Mouse (Mus musculus): ENCODE measurements around the gene Dnah14.

The Dnah14 gene

GRCm38 (mm10) chr1:181851521-181852310, 275.4 kb downstream of the Dnah14 start:
- CTCF ChIA-PET: interaction anchor here (0.5 kb wide), 1 partner anchor 488 kb away, joined by 3 read pairs; no protein-coding TSS in a partner anchor

GRCm38 (mm10) chr1:181852466-181852865, 276.1 kb downstream of the Dnah14 start:
- CTCF ChIA-PET: interaction anchor here (0.6 kb wide), 2 partner anchors 24 to 27 kb away, joined by 3 to 5 read pairs; no protein-coding TSS in a partner anchor

- CTCF ChIA-PET: interaction anchor here (0.6 to 0.7 kb wide), 2 partner anchors 28 to 114 kb away, joined by 3 read pairs; no protein-coding TSS in a partner anchor
Observed at GRCm38 (mm10) chr1:181853081-181853736, 276.9 kb downstream of the Dnah14 start.

GRCm38 (mm10) chr1:181854829-181855228, 278.5 kb downstream of the Dnah14 start:
- CTCF ChIA-PET: no interaction called here

- CTCF ChIA-PET: interaction anchor here (0.6 kb wide), 1 partner anchor 13 kb away, joined by 3 read pairs; no protein-coding TSS in a partner anchor
Observed at GRCm38 (mm10) chr1:181856329-181856728, 280.0 kb downstream of the Dnah14 start.

- CTCF ChIA-PET: no interaction called here
Observed at GRCm38 (mm10) chr1:181860659-181861058, 284.3 kb downstream of the Dnah14 start.

GRCm38 (mm10) chr1:181861181-181861902, 285.0 kb downstream of the Dnah14 start:
- CTCF ChIA-PET: interaction anchor here (0.7 kb wide), 1 partner anchor 17 kb away, joined by 4 read pairs; no protein-coding TSS in a partner anchor

GRCm38 (mm10) chr1:181862676-181863374, 286.5 kb downstream of the Dnah14 start:
- CTCF ChIA-PET: no interaction called here

- CTCF ChIA-PET: no interaction called here
Observed at GRCm38 (mm10) chr1:181863431-181863830, 287.1 kb downstream of the Dnah14 start.

All from spleen, embryonic (tissue).